Mouse (Mus musculus) stomach, postnatal 0 days (tissue): ENCODE measurements around the gene Scn5a.

Source experiments
- CTCF ChIP-seq: IDR thresholded peaks from 2 replicates; pipeline ENCODE4 v1.5.1; 2016; ENCODE audit warnings: antibody characterized with exemption, low read depth, mild to moderate bottlenecking, moderate library complexity
- EP300 ChIP-seq: optimal IDR thresholded peaks from 2 replicates; pipeline ENCODE3; 2016; ENCODE audit warnings: antibody characterized with exemption

GRCm38 (mm10) chr9:119479297-119479696, 99.5 kb downstream of the Scn5a start:
- TF ChIP-seq CTCF (no peak), EP300 (no peak)
